Mouse (Mus musculus): ENCODE measurements around the gene Sh3rf3.

- no peak for TF ChIP-seq CTCF (IDR thresholded peaks at IDR 0.05; ENCODE audit: extremely low read depth, insufficient read length, insufficient replicate concordance, low read depth, low read length)
- TF ChIP-seq POLR2A (IDR thresholded peaks at IDR 0.05; ENCODE audit: low read depth, low read length), result no peak
These were observed 109.8 kb downstream of the Sh3rf3 start for GRCm38 (mm10) chr10:58922993-58923392.

Data from small intestine, adult 2 months (tissue).